Comparison of ENCODE assay signal across 1 mouse cellular context in the genomic region with DNA sequence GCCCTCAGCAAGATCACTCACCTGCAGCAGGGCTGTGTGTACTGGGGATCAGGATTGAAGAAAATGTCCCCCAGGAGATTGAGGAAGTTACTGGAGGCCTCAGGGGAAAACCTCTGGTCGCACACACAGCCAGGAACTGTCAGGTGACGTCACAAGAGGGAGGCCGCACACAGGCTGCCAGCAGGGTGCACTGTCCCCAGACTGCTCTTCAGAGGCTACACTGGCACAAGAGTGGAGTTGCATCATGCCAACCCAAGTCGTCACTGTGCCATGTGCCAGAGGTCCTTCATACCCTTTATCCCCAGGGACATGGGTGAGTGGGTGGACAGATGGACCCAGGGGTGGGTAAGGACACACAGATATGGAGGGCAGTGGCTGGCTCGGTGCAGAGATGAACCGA.
A peak's percentile ranks its signal among the peaks of the same experiment; 100 is the strongest.
TF ChIP-seq lines count a peak whose summit lies in the region.

No protein-coding gene starts in this region.

TF ChIP-seq in CH12.LX, 34 proteins besides CTCF, POLR2A, EP300 and RAD21 (continued from another document):
- TF ChIP-seq POLR2AphosphoS2 (IDR thresholded peaks at IDR 0.05; ENCODE audit: low read depth, low read length) (no peak), RCOR1 (conservative IDR thresholded peaks at IDR 0.05; ENCODE audit: low read depth, low read length) (no peak), CHD1 (IDR thresholded peaks at IDR 0.05; ENCODE audit: low read depth, low read length) (no peak), E2F4 (IDR thresholded peaks at IDR 0.05; ENCODE audit: insufficient replicate concordance, low read depth, low read length) (no peak), ZMIZ1 (IDR thresholded peaks at IDR 0.05; ENCODE audit: low read depth, low read length) (no peak), SMC3 (IDR thresholded peaks at IDR 0.05; ENCODE audit: low read depth, low read length) (no peak), ZNF384 (IDR thresholded peaks at IDR 0.05; ENCODE audit: low read depth, low read length) (no peak), MEF2A (IDR thresholded peaks at IDR 0.05; ENCODE audit: borderline replicate concordance, low read depth, low read length) (no peak; the same call in 1 of the 2 replicates), MYC (IDR thresholded peaks at IDR 0.05; ENCODE audit: low read depth, low read length) (peak; percentile 97), MAFK (IDR thresholded peaks at IDR 0.05; ENCODE audit: insufficient replicate concordance, low read length) (no peak), TBP (conservative IDR thresholded peaks at IDR 0.05; ENCODE audit: low read depth, low read length) (no peak), HCFC1 (IDR thresholded peaks at IDR 0.05; ENCODE audit: low read depth, low read length) (peak; percentile 59), USF2 (conservative IDR thresholded peaks at IDR 0.05; ENCODE audit: low read depth, low read length) (no peak), NRF1 (IDR thresholded peaks at IDR 0.05; ENCODE audit: low read depth, low read length) (no peak), NELFE (IDR thresholded peaks at IDR 0.05; ENCODE audit: low read depth, low read length) (0 out of 2 replicates have a peak, but pooled peaks have one; percentile 13)
TF ChIP-seq in CH12.LX: peak in this region for 13.
